Mouse (Mus musculus) midbrain, embryonic 11.5 days (tissue): Measurements from ENCODE around the gene Sync. TPM values are rescaled to one million over a fixed set of nuclear protein-coding genes. Genes with fewer than 3 reads are reported as not detected.
A peak's percentile ranks its signal among the peaks of the same experiment; 100 is the strongest.

Experiments used
- ATAC-seq: fragments of 200-750 bp; cut with Nextera tagmentation; 2 replicates; pipeline ENCODE4 v1.8.0; 2017; ENCODE audit warnings: moderate TSS enrichment, moderate library complexity; ENCODE audit not compliant: low FRiP score
- DNase-seq: peaks from one replicate; pipeline ENCODE4 v3.0.0; 2015; ENCODE audit warnings: low spot score; ENCODE audit errors: missing footprints
- H3K27ac ChIP-seq: fragments of 300-500 bp; sonication (generic); 2 replicates; pipeline ENCODE4 v1.5.1; 2014; ENCODE audit warnings: low read depth, low read length
- H3K27me3 ChIP-seq: fragments of 300-500 bp; sonication (generic); 2 replicates; pipeline ENCODE4 v1.6.1; 2014; ENCODE audit warnings: mild to moderate bottlenecking, low read length, moderate library complexity, mixed read lengths; ENCODE audit not compliant: control insufficient read depth, insufficient read depth
- H3K36me3 ChIP-seq: fragments of 300-500 bp; sonication (generic); 2 replicates; pipeline ENCODE4 v1.6.1; 2014; ENCODE audit warnings: mild to moderate bottlenecking, low read length, moderate library complexity, mixed read lengths; ENCODE audit not compliant: control insufficient read depth, insufficient read depth
- H3K4me1 ChIP-seq: fragments of 300-500 bp; sonication (generic); 2 replicates; pipeline ENCODE4 v1.6.1; 2014; ENCODE audit warnings: low read length; ENCODE audit not compliant: control insufficient read depth, insufficient read depth
- H3K4me2 ChIP-seq: fragments of 300-500 bp; sonication (generic); 2 replicates; pipeline ENCODE4 v1.6.1; 2014; ENCODE audit warnings: mild to moderate bottlenecking, moderate library complexity
- H3K4me3 ChIP-seq: fragments of 300-500 bp; sonication (generic); 2 replicates; pipeline ENCODE4 v1.5.1; 2014; ENCODE audit warnings: low read depth, low read length
- H3K9ac ChIP-seq: fragments of 300-500 bp; sonication (generic); 2 replicates; pipeline ENCODE4 v1.6.1; 2014; ENCODE audit warnings: low read length
- H3K9me3 ChIP-seq: fragments of 300-500 bp; sonication (generic); 2 replicates; pipeline ENCODE4 v1.6.1; 2016; ENCODE audit warnings: low read length; ENCODE audit not compliant: control insufficient read depth
- WGBS: fragments of 180-500 bp; shearing (Covaris S2); extraction: QIAGEN DNeasy Blood & Tissue Kit; methylation state at CpG from one replicate; pipeline ENCODE4 v1.1.7; 2014; 5-methylcytosine and 5-hydroxymethylcytosine counted together
- polyA plus RNA-seq: library from polyadenylated mRNA; unstranded; fragments of >200 nt; fragmentation: Nextera tagmentation; extraction: Ambion mirVana; gene quantifications from 2 replicates; pipeline ENCODE4 v1.2.1, GENCODE M21; 2014

Gene Sync
- polyA plus RNA-seq, 1 experiment from 2014 or later: 0.53 TPM

DNA sequence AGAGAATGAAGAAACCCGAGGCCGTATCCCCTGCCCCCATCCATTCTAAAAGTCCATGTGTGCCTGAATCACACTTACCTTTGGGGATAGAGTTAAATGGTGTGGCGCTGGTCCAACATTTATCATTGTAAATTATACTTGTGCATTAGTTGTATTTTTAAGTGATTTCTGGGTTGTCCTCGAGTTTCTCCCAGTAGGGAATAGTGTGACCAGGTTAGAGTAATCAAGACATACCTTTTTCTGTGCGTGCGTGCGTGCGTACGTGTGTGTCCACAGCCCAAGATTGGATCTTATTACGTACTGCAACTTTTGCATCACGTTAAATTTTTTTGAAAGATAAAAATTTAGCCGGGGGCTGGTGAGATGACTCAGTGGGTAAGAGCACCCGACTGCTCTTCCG is 48.9 kb downstream of the Sync start:
- ATAC-seq: no peak
- WGBS: 55% methylated on average over 14 of the region's 14 CpGs

DNA sequence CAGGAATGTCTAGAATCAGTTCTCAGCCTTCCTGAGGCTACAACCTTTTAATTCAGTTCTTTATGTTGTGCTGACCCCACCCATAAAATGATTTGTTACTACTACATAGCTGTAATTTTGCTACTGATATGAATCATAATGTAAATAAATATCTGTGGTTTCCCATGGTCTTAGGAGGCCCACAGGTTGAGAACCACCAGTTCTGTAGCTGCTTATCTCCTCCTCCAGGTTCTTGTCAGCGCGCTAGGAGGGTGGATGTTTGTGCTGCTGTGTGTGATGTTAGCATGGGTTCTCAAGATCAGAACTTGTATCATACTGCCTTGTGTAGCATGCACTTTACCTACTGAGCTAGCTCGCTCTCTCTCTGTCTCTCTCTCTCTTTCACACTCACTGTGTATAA is 52.3 kb downstream of the Sync start:
- no peaks in the 10 kb centered on the region for H3K27me3 ChIP-seq
- DNase-seq: no peak
- 0 out of 2 replicates have a peak, but pooled peaks cover 3% of the 10 kb centered on the region for H3K4me1 ChIP-seq
- peaks cover 11% of the 10 kb centered on the region for H3K36me3 ChIP-seq
- H3K9me3 ChIP-seq: no peaks in the 10 kb centered on the region
- ATAC-seq: no peak
- WGBS: 96% methylated on average over 3 of the region's 3 CpGs
- no peak overlapping the region for H3K4me3 ChIP-seq
- no peak overlapping the region for H3K27ac ChIP-seq
- no peak overlapping the region for H3K9ac ChIP-seq
- H3K4me2 ChIP-seq: no peak overlapping the region

More for the DNA sequence above, 48.9 kb downstream of the Sync start:
- H3K4me2 ChIP-seq: peak overlapping the region; percentile 87
- H3K9me3 ChIP-seq: no peaks in the 10 kb centered on the region
- peak; percentile 89 for DNase-seq
- no peaks in the 10 kb centered on the region; the same call in 1 of the 2 replicates for H3K36me3 ChIP-seq
- peak overlapping the region; percentile 97 for H3K4me3 ChIP-seq
- H3K4me1 ChIP-seq: peaks cover 27% of the 10 kb centered on the region
- peak overlapping the region; percentile 88 for H3K9ac ChIP-seq
- peak overlapping the region; percentile 99 for H3K27ac ChIP-seq
- no peaks in the 10 kb centered on the region for H3K27me3 ChIP-seq

DNA sequence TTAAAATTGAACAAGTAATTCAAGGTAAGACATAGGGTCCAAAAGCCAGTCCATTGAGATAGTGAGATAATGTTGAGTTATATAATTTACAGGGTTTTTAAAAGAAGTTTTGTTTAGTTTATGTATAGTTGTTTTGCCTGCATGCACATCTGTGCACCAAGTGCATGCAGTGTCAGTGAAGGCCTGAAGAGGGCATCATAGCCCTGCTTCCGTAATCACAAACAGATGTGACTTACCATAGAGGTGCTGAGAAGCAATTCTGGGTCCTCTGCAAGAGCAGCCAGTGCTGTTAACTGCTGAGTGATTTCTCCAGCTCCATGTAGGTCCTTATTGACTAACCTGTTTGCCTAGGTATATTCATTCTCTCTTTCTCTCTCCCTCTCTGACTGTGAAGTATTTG is 54.5 kb downstream of the Sync start:
- Histone ChIP-seq H3K9me3 (no peaks in the 10 kb centered on the region), H3K27me3 (no peaks in the 10 kb centered on the region), H3K4me3 (no peak overlapping the region), H3K36me3 (peaks cover 11% of the 10 kb centered on the region), H3K27ac (no peak overlapping the region), H3K4me2 (no peak overlapping the region), H3K4me1 (no peaks in the 10 kb centered on the region), H3K9ac (no peak overlapping the region)
- 96% methylated on average over 1 of the region's 1 CpGs for WGBS
- no peak for DNase-seq
- ATAC-seq: no peak

DNA sequence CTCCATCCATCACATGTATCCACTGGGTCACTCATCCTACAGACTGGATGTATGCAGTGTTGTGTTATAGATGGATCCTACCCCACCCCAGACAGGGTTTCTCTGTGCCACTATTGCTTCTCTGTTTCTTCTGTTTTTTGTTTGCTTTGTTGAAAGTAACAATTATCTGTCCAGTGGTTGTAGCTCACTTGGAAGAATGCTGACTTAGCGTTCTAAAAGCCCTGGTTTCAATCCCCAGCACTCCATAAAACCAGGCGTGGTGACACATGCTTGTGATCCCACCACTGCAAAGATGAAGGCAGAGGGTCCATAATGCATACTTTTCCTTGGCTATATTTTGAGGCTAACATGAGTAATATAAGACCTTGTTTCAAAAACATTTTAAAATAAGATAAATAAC is 55.3 kb downstream of the Sync start:
- H3K9me3 ChIP-seq: no peaks in the 10 kb centered on the region
- H3K4me2 ChIP-seq: no peak overlapping the region
- DNase-seq (no peak), ATAC-seq (no peak)
- 94% methylated on average over 2 of the region's 2 CpGs for WGBS
- H3K9ac ChIP-seq: no peak overlapping the region
- peaks cover 11% of the 10 kb centered on the region for H3K36me3 ChIP-seq
- H3K27me3 ChIP-seq: no peaks in the 10 kb centered on the region
- H3K27ac ChIP-seq: no peak overlapping the region
- H3K4me3 ChIP-seq: no peak overlapping the region
- no peaks in the 10 kb centered on the region for H3K4me1 ChIP-seq

DNA sequence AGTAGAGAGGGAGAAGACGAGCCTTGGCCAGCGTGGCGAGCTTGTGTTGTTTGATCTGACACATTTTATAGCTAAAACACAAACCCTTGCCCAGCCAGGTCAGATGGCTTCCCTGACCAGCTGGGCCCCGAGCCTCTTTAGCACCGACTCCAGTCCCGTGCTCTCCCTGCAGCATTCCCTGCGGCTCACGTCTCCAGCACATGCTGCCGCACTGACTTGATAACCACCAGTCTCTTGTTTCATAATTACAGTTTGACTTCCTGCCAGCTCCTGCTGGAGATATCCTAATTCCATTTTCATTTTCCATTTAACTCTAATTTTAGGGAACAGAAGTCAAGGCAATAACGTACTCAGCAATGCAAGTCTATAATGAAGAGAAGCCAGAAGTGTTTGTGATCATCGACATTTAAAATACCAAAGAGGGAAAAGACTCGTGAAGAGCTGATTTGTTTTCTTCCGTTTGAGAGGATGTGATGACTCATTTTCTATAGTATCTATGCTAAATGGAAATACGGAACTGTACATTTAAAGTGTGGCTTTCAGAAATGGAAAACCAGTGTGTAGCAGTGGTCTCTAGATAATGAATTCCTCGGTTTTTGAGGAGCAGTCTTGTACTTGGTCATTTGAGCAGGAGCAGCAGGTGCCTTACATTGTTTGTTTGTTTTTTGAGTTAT is 59.2 kb downstream of the Sync start:
- Histone ChIP-seq H3K9me3 (no peaks in the 10 kb centered on the region), H3K9ac (no peak overlapping the region), H3K36me3 (peaks cover 11% of the 10 kb centered on the region), H3K27me3 (no peaks in the 10 kb centered on the region), H3K27ac (no peak overlapping the region), H3K4me2 (no peak overlapping the region), H3K4me3 (no peak overlapping the region), H3K4me1 (no peaks in the 10 kb centered on the region)
- no peak for ATAC-seq
- no peak for DNase-seq
- WGBS: 92% methylated on average over 15 of the region's 15 CpGs

DNA sequence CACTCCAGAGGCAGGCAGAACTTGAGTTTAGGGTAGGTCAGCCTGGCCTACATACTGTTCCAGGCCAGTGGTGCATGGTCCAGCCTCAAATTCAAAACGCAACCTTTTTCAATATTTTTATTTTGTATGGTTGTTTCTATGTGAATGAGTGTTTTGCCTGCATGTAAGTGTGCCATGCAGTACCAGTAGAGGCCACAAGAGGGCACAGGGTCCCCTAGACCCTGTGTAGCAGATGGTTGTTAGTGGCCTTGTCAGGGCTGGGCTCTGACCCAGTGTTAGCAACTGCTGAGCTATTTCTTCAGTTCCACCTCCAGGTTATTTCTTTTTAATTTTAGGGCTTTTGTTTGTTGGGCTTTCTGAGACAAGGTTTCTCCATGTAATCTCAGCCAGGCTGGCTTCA is 63.2 kb downstream of the Sync start:
- WGBS: 11% methylated on average over 1 of the region's 1 CpGs
- ATAC-seq (peak; percentile 68; the same call in 1 of the 2 replicates), DNase-seq (peak; percentile 97)
- no peak overlapping the region for H3K27ac ChIP-seq
- no peaks in the 10 kb centered on the region for H3K9me3 ChIP-seq
- H3K4me1 ChIP-seq: no peaks in the 10 kb centered on the region
- no peaks in the 10 kb centered on the region for H3K36me3 ChIP-seq
- H3K27me3 ChIP-seq: no peaks in the 10 kb centered on the region
- H3K9ac ChIP-seq: no peak overlapping the region
- no peak overlapping the region for H3K4me3 ChIP-seq
- H3K4me2 ChIP-seq: no peak overlapping the region

DNA sequence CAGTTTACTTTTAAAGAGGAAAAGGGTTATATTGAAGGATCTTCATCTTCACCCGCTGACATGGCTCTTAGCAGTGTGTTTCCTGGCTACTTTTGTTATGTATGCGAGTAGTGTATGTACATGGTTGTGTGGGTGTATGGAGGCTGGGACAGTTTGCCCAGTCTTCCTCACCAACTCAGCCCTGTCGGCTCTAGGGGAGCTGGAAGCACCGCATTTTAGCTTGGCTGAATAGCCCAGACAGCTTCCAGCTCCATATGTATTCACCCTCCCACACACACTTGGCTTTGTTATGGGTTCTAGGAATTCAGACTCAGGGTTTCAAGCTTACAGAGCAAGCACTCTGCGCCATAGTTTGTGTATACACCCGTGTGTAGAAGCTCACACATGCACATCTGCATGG is 63.7 kb downstream of the Sync start:
- 74% methylated on average over 6 of the region's 6 CpGs for WGBS
- DNase-seq: no peak
- Histone ChIP-seq H3K36me3 (no peaks in the 10 kb centered on the region), H3K4me1 (no peaks in the 10 kb centered on the region), H3K9ac (no peak overlapping the region), H3K4me3 (no peak overlapping the region), H3K27ac (no peak overlapping the region), H3K9me3 (no peaks in the 10 kb centered on the region), H3K4me2 (no peak overlapping the region), H3K27me3 (no peaks in the 10 kb centered on the region)
- no peak for ATAC-seq

DNA sequence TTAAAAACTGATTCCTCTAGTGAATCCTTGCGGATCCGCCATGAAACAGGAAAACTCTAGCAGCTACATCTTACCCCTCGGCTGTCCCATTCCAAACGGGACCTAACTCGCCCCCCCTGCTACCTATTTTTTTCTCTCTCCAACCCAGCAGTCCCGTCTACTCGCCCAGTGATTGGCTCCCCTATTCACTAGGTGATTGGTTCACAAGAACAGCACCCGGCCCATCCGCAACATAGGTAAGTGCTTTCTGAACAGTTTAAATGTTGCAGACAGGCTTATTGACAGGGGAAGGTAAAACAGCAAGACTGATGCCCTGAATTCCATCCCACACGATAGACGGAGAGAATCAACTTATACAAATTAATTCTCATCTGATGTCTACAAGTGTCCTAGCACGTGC is 65.8 kb downstream of the Sync start:
- no peaks in the 10 kb centered on the region for H3K27me3 ChIP-seq
- H3K4me3 ChIP-seq: no peak overlapping the region
- no peak overlapping the region for H3K4me2 ChIP-seq
- H3K4me1 ChIP-seq: no peaks in the 10 kb centered on the region
- no peak overlapping the region for H3K27ac ChIP-seq
- no peaks in the 10 kb centered on the region for H3K36me3 ChIP-seq
- H3K9me3 ChIP-seq: no peaks in the 10 kb centered on the region
- no peak for DNase-seq
- no peak for ATAC-seq
- WGBS: 92% methylated on average over 12 of the region's 12 CpGs
- H3K9ac ChIP-seq: no peak overlapping the region

DNA sequence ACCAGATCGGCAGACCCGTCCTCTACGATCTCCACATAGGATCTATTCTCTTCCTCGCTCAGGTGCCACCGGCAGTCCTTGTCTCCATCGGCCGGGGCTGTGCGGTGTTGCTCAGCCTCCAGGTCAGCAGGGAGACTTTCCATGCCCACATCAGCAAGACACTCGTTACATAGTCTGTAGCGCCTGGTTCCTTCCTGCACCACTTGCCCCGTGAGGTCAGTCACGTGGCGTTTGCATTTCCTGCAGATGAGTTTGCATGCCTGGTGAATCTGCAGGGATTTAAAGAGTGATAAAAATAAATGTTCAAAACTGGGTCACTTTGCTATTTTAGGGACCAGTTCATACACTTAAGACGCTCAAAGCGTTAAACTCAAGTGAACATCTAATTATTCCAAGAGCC is 66.8 kb downstream of the Sync start:
- H3K4me3 ChIP-seq: no peak overlapping the region
- no peak overlapping the region for H3K9ac ChIP-seq
- H3K27me3 ChIP-seq: no peaks in the 10 kb centered on the region
- H3K4me1 ChIP-seq: no peaks in the 10 kb centered on the region
- no peaks in the 10 kb centered on the region for H3K36me3 ChIP-seq
- H3K27ac ChIP-seq: no peak overlapping the region
- H3K4me2 ChIP-seq: no peak overlapping the region
- DNase-seq (no peak), ATAC-seq (no peak)
- H3K9me3 ChIP-seq: no peaks in the 10 kb centered on the region
- 90% methylated on average over 15 of the region's 15 CpGs for WGBS
